Mouse (Mus musculus) liver, embryonic 14.5 days (tissue): ENCODE data around the gene Pdgfra. TPM values are rescaled to one million over a fixed set of nuclear protein-coding genes. Genes with fewer than 3 reads are reported as not detected.

Experiments used
- ATAC-seq: fragments of 200-750 bp; cut with Nextera tagmentation; 2 replicates; pipeline ENCODE4 v1.8.0; 2017; ENCODE audit warnings: moderate number of reproducible peaks, mild to moderate bottlenecking, moderate library complexity; ENCODE audit not compliant: insufficient read depth
- DNase-seq, 3 experiments: peaks; one replicate each; pipeline ENCODE4 v3.0.0-alpha.2; 2012 to 2013; ENCODE audit warnings: low read depth in 3 of 3, low spot score in 3 of 3
- H3K27ac ChIP-seq: fragments of 300-500 bp; sonication (generic); 2 replicates; pipeline ENCODE4 v1.5.1; 2014; ENCODE audit warnings: moderate library complexity, mild to moderate bottlenecking, control low read depth, inconsistent platforms
- H3K27me3 ChIP-seq: fragments of 300-500 bp; sonication (generic); 2 replicates; pipeline ENCODE4 v1.6.1; 2014; ENCODE audit warnings: mild to moderate bottlenecking, low read length, moderate library complexity; ENCODE audit not compliant: control insufficient read depth, insufficient read depth
- H3K36me3 ChIP-seq: fragments of 300-500 bp; sonication (generic); replicated peaks from 2 replicates; pipeline ENCODE4 v1.6.1; 2014; ENCODE audit warnings: low read depth; ENCODE audit not compliant: control insufficient read depth, insufficient read depth
- H3K4me1 ChIP-seq, 2 experiments: fragments of 200-500 bp in 1 of 2; fragments of 300-500 bp in 1 of 2; sonication (generic) in 1 of 2; replicated peaks; 2 replicates each; pipeline ENCODE4 v1.6.1; 2012 to 2014; ENCODE audit warnings: antibody characterized with exemption in 1 of 2, inconsistent platforms in 1 of 2, low read length in 1 of 2; ENCODE audit not compliant: control insufficient read depth in 2 of 2, insufficient read depth in 2 of 2
- H3K4me2 ChIP-seq: fragments of 300-500 bp; sonication (generic); 2 replicates; pipeline ENCODE4 v1.6.1; 2014; ENCODE audit warnings: low read depth, mild to moderate bottlenecking, control low read depth, moderate library complexity
- H3K4me3 ChIP-seq, 2 experiments: fragments of 200-500 bp in 1 of 2; fragments of 300-500 bp in 1 of 2; sonication (generic) in 1 of 2; 2 replicates each; pipeline ENCODE4 v1.5.1; 2012 to 2014; ENCODE audit warnings: low read depth in 2 of 2, low read length in 2 of 2, mild to moderate bottlenecking in 2 of 2, control low read depth in 1 of 2, inconsistent platforms in 1 of 2, moderate library complexity in 1 of 2; ENCODE audit not compliant: insufficient read depth in 1 of 2
- H3K9ac ChIP-seq: fragments of 300-500 bp; sonication (generic); replicated peaks from 2 replicates; pipeline ENCODE4 v1.6.1; 2014; ENCODE audit warnings: mild to moderate bottlenecking, control low read depth, moderate library complexity
- H3K9me3 ChIP-seq: fragments of 300-500 bp; sonication (generic); 2 replicates; pipeline ENCODE4 v1.6.1; 2016; ENCODE audit warnings: low read length, mixed read lengths; ENCODE audit not compliant: control insufficient read depth
- CTCF ChIP-seq: IDR thresholded peaks from 2 replicates; pipeline ENCODE4 v1.5.1; 2016; ENCODE audit warnings: antibody characterized with exemption, low read depth, control low read depth
- EP300 ChIP-seq: IDR thresholded peaks from 2 replicates; pipeline ENCODE4 v1.6.1; 2016; ENCODE audit warnings: antibody characterized with exemption, low read depth
- WGBS: fragments of 180-500 bp; shearing (Covaris S2); extraction: QIAGEN DNeasy Blood & Tissue Kit; methylation state at CpG from one replicate; pipeline ENCODE4 v1.1.7; 2014; ENCODE audit not compliant: insufficient replicate concordance; 5-methylcytosine and 5-hydroxymethylcytosine counted together
- polyA plus RNA-seq, 2 experiments: library from polyadenylated mRNA; depleted of rRNA in 1 of 2; stranded (reverse) in 1 of 2; unstranded in 1 of 2; fragments of >200 nt; fragmentation: Nextera tagmentation in 1 of 2; extraction: Ambion mirVana in 1 of 2; gene quantifications; 2 replicates each; pipeline versions ENCODE4 v1.2.1 to v1.2.3; 2012 to 2014

Gene Pdgfra
- polyA plus RNA-seq, 2 experiments, result 1.6 to 1.8 TPM

DNA sequence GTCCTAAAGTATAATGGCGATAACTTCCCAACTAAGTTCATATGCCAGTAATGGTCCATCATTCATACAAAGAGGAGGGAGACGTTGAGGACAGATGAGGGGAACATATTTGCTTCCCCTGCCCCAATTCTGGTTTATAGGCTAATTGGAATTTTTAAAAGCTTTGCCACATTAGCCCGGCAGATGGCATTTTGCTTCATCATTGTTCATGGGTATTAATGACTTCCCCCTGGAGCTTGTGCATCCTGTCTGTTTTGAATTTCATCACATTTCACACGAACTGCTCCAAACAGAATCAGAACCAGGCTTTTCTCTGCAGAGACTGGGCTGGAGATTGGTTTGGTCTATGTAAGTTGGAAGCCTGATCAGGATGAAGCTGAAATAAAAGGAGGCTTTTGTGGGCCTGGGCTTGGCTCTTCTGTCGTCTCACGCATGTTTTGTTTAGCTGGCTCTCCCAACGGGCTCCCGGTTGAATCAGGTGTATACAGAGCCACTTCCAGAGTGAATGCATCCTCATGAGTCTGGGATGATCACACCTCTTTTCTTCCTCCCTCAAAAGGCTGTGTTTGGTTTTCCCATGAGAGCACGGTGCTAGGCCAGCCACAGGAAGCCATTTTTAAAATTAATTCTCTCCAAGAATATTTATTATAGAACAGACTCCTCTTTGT is 47.7 kb downstream of the Pdgfra start:
- DNase-seq, result no peak
- no peak overlapping the region for H3K27ac ChIP-seq
- no peaks in the 10 kb centered on the region for H3K9me3 ChIP-seq
- H3K27me3 ChIP-seq, result no peaks in the 10 kb centered on the region
- no peak overlapping the region for H3K4me2 ChIP-seq
- no peak overlapping the region for H3K4me3 ChIP-seq
- ATAC-seq, result no peak
- TF ChIP-seq EP300 (no peak), CTCF (no peak)
- 58% methylated on average over 9 of the region's 9 CpGs for WGBS
- no peak overlapping the region for H3K9ac ChIP-seq
- no peaks in the 10 kb centered on the region for H3K4me1 ChIP-seq
- H3K36me3 ChIP-seq, result no peaks in the 10 kb centered on the region

DNA sequence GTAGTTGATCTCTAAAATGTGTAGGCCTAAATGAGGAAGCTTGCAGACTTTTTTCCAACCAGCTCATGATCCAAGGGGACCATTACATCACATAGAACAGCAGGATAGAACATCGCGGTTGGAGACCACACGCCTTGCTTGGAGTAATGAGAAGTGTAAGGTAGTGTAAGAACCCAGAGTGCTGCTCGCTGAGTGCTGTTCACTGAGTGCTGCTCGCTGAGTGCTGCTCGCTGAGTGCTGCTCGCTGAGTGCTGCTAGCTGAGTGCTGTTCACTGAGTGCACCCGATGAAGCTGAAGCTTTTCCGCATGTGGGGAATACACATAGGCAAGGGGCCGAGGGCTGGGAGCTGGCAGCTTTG is 48.3 kb downstream of the Pdgfra start:
- H3K4me1 ChIP-seq, result no peaks in the 10 kb centered on the region
- TF ChIP-seq EP300, result no peak
- no peak for TF ChIP-seq CTCF
- DNase-seq, result no peak
- no peaks in the 10 kb centered on the region for H3K27me3 ChIP-seq
- 74% methylated on average over 10 of the region's 10 CpGs for WGBS
- no peak overlapping the region for H3K4me3 ChIP-seq
- H3K9ac ChIP-seq, result no peak overlapping the region
- H3K36me3 ChIP-seq, result no peaks in the 10 kb centered on the region
- no peak overlapping the region for H3K27ac ChIP-seq
- no peak for ATAC-seq
- no peak overlapping the region for H3K4me2 ChIP-seq
- H3K9me3 ChIP-seq, result no peaks in the 10 kb centered on the region

GRCm38 (mm10) chr5:75207905-75208304 is 55.8 kb downstream of the Pdgfra start:
- no peak overlapping the region for H3K9ac ChIP-seq
- 41% methylated on average over 3 of the region's 3 CpGs for WGBS
- no peaks in the 10 kb centered on the region for H3K4me1 ChIP-seq
- no peak overlapping the region for H3K4me2 ChIP-seq
- no peak overlapping the region for H3K27ac ChIP-seq
- H3K27me3 ChIP-seq, result no peaks in the 10 kb centered on the region
- DNase-seq (no peak), ATAC-seq (no peak)
- TF ChIP-seq CTCF (no peak), EP300 (no peak)
- H3K9me3 ChIP-seq, result no peaks in the 10 kb centered on the region
- no peaks in the 10 kb centered on the region for H3K36me3 ChIP-seq
- H3K4me3 ChIP-seq, result no peak overlapping the region

DNA sequence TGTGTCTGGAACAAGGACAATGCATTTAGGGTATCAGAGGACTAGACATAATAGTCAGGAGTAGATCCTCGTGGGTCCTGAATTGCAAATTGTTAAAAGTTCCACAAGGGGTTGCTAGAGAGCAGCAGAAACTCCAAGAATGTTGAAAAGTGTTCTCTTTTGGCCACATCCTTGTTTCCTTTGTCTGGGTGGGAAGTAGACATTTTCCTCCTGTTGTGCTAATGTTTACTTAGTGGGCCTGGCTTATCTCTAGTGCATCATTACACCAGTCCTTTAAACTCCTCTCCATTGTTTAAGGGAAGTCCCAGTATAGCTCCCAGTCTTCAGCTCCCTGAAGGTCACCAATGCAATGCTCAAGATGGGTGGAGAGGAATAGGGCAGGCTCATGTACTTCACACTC is 57.9 kb downstream of the Pdgfra start:
- H3K9me3 ChIP-seq, result no peaks in the 10 kb centered on the region
- no peak overlapping the region for H3K9ac ChIP-seq
- no peak overlapping the region for H3K4me2 ChIP-seq
- WGBS, result 3% methylated on average over 1 of the region's 1 CpGs
- H3K36me3 ChIP-seq, result no peaks in the 10 kb centered on the region
- TF ChIP-seq EP300 (no peak), CTCF (peak; percentile 39; the same call in 1 of the 2 replicates)
- no peak overlapping the region for H3K27ac ChIP-seq
- H3K4me1 ChIP-seq, result no peaks in the 10 kb centered on the region
- ATAC-seq, result no peak
- H3K4me3 ChIP-seq, result no peak overlapping the region
- DNase-seq, result peak in 1 of 3 experiments; percentile 11
- no peaks in the 10 kb centered on the region for H3K27me3 ChIP-seq

DNA sequence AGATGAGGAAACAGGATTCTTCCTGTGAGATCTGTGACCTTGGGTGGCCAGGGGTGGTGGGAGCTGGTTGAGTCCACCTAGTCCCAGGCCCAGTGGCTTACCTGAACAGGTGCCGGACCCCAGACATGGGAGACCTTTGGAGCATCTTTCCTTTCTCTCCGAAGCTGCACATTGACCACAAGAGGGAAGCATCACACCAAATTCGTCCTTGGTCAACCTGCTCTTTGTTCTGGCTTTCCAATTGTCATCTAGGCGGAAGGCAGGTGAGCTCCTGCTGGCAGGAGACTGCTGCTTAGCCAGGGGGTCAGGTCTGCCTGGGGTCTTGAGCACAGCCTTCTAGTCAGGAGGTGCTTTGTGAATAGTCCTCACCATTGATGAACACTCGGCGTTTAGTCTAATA is 62.4 kb downstream of the Pdgfra start:
- no peak overlapping the region for H3K9ac ChIP-seq
- DNase-seq, result no peak
- TF ChIP-seq EP300 (no peak), CTCF (peak; percentile 48)
- no peaks in the 10 kb centered on the region for H3K36me3 ChIP-seq
- 45% methylated on average over 6 of the region's 6 CpGs for WGBS
- no peaks in the 10 kb centered on the region for H3K4me1 ChIP-seq
- no peak overlapping the region for H3K27ac ChIP-seq
- no peaks in the 10 kb centered on the region for H3K27me3 ChIP-seq
- H3K4me2 ChIP-seq, result no peak overlapping the region
- H3K4me3 ChIP-seq, result no peak overlapping the region
- ATAC-seq, result no peak
- no peaks in the 10 kb centered on the region for H3K9me3 ChIP-seq

- 67% methylated on average over 7 of the region's 7 CpGs for WGBS
- TF ChIP-seq CTCF (no peak), EP300 (no peak)
- Histone ChIP-seq H3K4me1 (no peaks in the 10 kb centered on the region), H3K9ac (no peak overlapping the region), H3K4me3 (no peak overlapping the region), H3K27me3 (no peaks in the 10 kb centered on the region), H3K27ac (no peak overlapping the region), H3K9me3 (no peaks in the 10 kb centered on the region), H3K36me3 (no peaks in the 10 kb centered on the region), H3K4me2 (no peak overlapping the region)
- ATAC-seq (no peak), DNase-seq (no peak)
Observed at GRCm38 (mm10) chr5:75214929-75215328, 62.8 kb downstream of the Pdgfra start.
